Mouse (Mus musculus) ES-E14 (cell line): ENCODE measurements at regions not wholly inside any gene's neighbourhood (a gene's known extent, or its start where the extent isn't known, plus 50 kb on each side); places are given as distances from the start of the nearest gene placed in this dataset.

ENCODE experiments used
- CHD2 ChIP-seq: IDR thresholded peaks from 2 replicates; pipeline ENCODE4 v1.6.1; 2014; ENCODE audit warnings: mild to moderate bottlenecking, low read depth, low read length, inconsistent platforms
- HCFC1 ChIP-seq: IDR thresholded peaks from 2 replicates; pipeline ENCODE4 v1.6.1; 2012; ENCODE audit warnings: low read length, inconsistent platforms, borderline replicate concordance; ENCODE audit not compliant: insufficient read depth
- MAFK ChIP-seq: IDR thresholded peaks from 2 replicates; pipeline ENCODE4 v1.6.1; 2014; ENCODE audit warnings: mild to moderate bottlenecking, low read depth, low read length, inconsistent platforms; ENCODE audit not compliant: insufficient read depth
- ZC3H11A ChIP-seq: IDR thresholded peaks from 2 replicates; pipeline ENCODE4 v1.6.1; 2012; ENCODE audit warnings: low read depth, mild to moderate bottlenecking, inconsistent platforms, low read length, borderline replicate concordance
- ZNF384 ChIP-seq: IDR thresholded peaks from 2 replicates; pipeline ENCODE4 v1.6.1; 2012; ENCODE audit warnings: low read depth, low read length, inconsistent platforms

GRCm38 (mm10) chr8:78098191-78098745 is 114.8 kb upstream of the Ttc29 start:
- TF ChIP-seq HCFC1 (no peak), MAFK (no peak), CHD2 (no peak), ZC3H11A (no peak), ZNF384 (no peak)
